Mouse (Mus musculus) limb, embryonic 15.5 days (tissue): Measurements from ENCODE around the gene Trappc13. TPM values are rescaled to one million over a fixed set of nuclear protein-coding genes. Genes with fewer than 3 reads are reported as not detected.

ENCODE experiments used
- ATAC-seq: fragments of 200-750 bp; cut with Nextera tagmentation; 2 replicates; pipeline ENCODE4 v1.8.0; 2017; ENCODE audit warnings: low read depth, moderate TSS enrichment; ENCODE audit not compliant: insufficient number of reproducible peaks, low FRiP score, low TSS enrichment
- H3K27ac ChIP-seq: fragments of 300-500 bp; sonication (generic); 2 replicates; pipeline ENCODE4 v1.5.1; 2015; ENCODE audit warnings: moderate library complexity, mild to moderate bottlenecking, inconsistent platforms
- H3K27me3 ChIP-seq: fragments of 300-500 bp; sonication (generic); 2 replicates; pipeline ENCODE4 v1.6.1; 2015; ENCODE audit warnings: inconsistent platforms
- H3K36me3 ChIP-seq: fragments of 300-500 bp; sonication (generic); 2 replicates; pipeline ENCODE4 v1.6.1; 2015; ENCODE audit warnings: inconsistent platforms
- H3K4me1 ChIP-seq: fragments of 300-500 bp; sonication (generic); 2 replicates; pipeline ENCODE4 v1.6.1; 2015; ENCODE audit warnings: inconsistent platforms
- H3K4me2 ChIP-seq: fragments of 300-500 bp; sonication (generic); 2 replicates; pipeline ENCODE4 v1.6.1; 2015; ENCODE audit warnings: mild to moderate bottlenecking, inconsistent platforms
- H3K4me3 ChIP-seq: fragments of 300-500 bp; sonication (generic); 2 replicates; pipeline ENCODE4 v1.5.1; 2015; ENCODE audit warnings: mild to moderate bottlenecking, inconsistent platforms
- H3K9ac ChIP-seq: fragments of 300-500 bp; sonication (generic); 2 replicates; pipeline ENCODE4 v1.6.1; 2015; ENCODE audit warnings: inconsistent platforms
- H3K9me3 ChIP-seq: fragments of 300-500 bp; sonication (generic); 2 replicates; pipeline ENCODE4 v1.6.1; 2016; ENCODE audit warnings: inconsistent platforms
- WGBS: fragments of 180-500 bp; shearing (Covaris S2); methylation state at CpG from one replicate; pipeline ENCODE4 v1.1.7; 2015; 5-methylcytosine and 5-hydroxymethylcytosine counted together
- polyA plus RNA-seq: library from polyadenylated mRNA; unstranded; fragments of >200 nt; fragmentation: Nextera tagmentation; extraction: Ambion mirVana; gene quantifications from 2 replicates; pipeline ENCODE4 v1.2.1, GENCODE M21; 2015

Trappc13 gene
- polyA plus RNA-seq, 1 experiment from 2014 or later: 54.2 TPM

DNA sequence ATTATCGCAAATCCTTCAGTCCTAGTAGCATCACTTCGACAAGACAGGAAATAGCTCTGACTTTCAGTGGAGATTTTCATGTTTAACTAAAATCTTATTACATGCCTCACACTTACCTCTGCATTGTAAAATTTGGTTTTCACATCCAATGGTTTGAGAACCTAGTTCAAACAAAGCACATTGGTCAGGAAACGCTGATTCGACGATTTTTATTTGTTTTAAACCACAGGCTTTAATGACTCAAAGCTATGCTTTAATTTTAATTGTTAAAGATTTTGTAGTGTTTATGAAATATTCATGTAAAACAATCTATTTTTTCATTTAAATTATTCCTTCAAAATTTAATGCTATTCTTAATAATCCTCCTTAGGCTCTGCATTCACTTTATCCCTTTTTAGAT lies 24.1 kb downstream of the Trappc13 start:
- Histone ChIP-seq H3K4me1 (no peaks in the 10 kb centered on the region), H3K4me3 (no peak overlapping the region), H3K36me3 (peaks cover 38% of the 10 kb centered on the region), H3K27ac (no peak overlapping the region), H3K9ac (no peak overlapping the region), H3K27me3 (no peaks in the 10 kb centered on the region), H3K9me3 (no peaks in the 10 kb centered on the region), H3K4me2 (no peak overlapping the region)
- WGBS: 88% methylated on average over 5 of the region's 5 CpGs
- ATAC-seq: no peak

DNA sequence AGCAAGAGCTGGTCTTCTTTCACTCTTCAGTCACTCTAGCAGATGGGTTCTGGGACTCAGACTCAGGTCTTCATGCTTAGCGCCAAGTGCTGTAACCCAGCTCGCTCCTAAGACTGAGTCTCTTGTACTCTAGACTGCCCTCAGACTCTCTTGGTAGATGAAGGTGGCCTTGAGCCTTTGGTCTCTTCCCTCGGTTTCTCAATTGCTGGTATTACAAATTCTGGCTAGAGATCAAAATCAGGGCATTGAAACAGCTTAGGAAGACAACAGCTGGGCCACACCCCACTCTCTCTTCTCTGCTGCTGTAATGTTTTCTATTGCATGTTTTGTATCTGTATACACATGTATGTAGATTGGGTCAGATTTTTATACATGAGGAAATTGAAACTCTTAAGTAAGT lies 32.6 kb downstream of the Trappc13 start:
- H3K4me2 ChIP-seq: no peak overlapping the region
- ATAC-seq: no peak
- no peaks in the 10 kb centered on the region for H3K4me1 ChIP-seq
- H3K27ac ChIP-seq: no peak overlapping the region
- H3K9ac ChIP-seq: no peak overlapping the region
- H3K4me3 ChIP-seq: no peak overlapping the region
- H3K27me3 ChIP-seq: no peaks in the 10 kb centered on the region
- H3K36me3 ChIP-seq: peaks cover 74% of the 10 kb centered on the region
- WGBS: 94% methylated on average over 3 of the region's 3 CpGs
- no peaks in the 10 kb centered on the region for H3K9me3 ChIP-seq

DNA sequence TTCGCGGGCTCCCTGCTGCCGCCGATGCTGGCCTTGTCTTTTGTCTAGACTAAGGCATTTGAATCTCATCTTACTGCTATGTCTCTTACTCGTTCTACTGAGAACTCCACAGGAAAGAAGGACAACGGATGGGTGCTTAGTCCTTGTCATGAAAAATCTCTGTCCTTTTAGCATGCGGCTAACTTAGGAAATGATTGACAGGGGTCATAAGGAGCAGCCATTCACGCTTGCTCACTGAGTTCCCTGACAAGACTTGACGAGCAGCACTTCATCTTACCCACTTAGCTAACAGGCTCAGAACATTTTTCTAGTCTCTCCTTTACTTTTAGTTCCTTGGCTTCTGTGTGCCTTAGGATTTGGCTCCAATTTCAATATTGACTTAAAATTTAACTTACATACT lies 33.4 kb downstream of the Trappc13 start:
- WGBS: 90% methylated on average over 9 of the region's 9 CpGs
- peaks cover 82% of the 10 kb centered on the region for H3K36me3 ChIP-seq

DNA sequence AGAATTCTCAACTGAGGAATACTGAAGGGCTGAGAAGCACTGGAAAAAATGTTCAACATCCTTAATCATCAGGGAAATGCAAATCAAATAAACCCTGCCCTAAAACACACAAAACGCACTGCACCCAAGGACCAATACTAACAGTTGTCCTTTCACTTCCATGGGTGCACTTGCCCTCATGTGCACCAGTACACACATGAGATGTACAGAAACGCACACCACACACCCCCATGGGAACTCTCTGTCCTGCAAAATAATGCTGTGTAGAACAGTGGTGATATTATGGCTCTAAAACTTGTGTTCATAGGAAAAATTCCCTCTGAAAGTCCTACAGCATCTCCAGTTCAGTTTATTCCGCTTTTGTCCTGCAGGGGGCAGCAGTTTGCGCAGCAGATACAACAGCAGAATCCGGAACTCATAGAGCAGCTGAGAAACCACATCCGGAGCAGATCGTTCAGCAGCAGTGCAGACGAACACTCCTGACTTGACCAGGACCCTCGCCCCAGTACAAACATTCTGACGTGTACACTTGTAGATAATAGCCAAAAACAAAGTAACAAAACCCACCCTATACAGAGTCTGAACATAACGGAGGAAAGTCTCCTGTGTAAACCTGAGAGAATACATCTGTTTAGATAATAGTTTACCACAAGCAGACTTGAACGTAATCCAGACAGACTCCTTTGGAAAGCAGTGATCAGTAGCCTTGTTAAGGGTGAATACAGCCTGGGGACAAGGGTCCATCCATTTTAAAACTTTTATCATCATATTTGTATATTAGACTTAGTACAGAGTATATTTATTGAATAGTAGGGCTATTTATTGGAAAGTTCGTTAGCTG lies 38.7 kb downstream of the Trappc13 start:
- peaks cover 51% of the 10 kb centered on the region for H3K36me3 ChIP-seq
- H3K9ac ChIP-seq: no peak overlapping the region
- no peaks in the 10 kb centered on the region for H3K27me3 ChIP-seq
- no peaks in the 10 kb centered on the region for H3K4me1 ChIP-seq
- ATAC-seq: no peak
- H3K4me2 ChIP-seq: no peak overlapping the region
- H3K9me3 ChIP-seq: no peaks in the 10 kb centered on the region
- no peak overlapping the region for H3K27ac ChIP-seq
- H3K4me3 ChIP-seq: no peak overlapping the region
- WGBS: 39% methylated on average over 13 of the region's 13 CpGs

More for the DNA sequence above, 33.4 kb downstream of the Trappc13 start:
- ATAC-seq: no peak
- Histone ChIP-seq H3K4me3 (no peak overlapping the region), H3K27me3 (no peaks in the 10 kb centered on the region), H3K9me3 (no peaks in the 10 kb centered on the region), H3K27ac (no peak overlapping the region), H3K9ac (no peak overlapping the region), H3K4me1 (no peaks in the 10 kb centered on the region), H3K4me2 (no peak overlapping the region)

DNA sequence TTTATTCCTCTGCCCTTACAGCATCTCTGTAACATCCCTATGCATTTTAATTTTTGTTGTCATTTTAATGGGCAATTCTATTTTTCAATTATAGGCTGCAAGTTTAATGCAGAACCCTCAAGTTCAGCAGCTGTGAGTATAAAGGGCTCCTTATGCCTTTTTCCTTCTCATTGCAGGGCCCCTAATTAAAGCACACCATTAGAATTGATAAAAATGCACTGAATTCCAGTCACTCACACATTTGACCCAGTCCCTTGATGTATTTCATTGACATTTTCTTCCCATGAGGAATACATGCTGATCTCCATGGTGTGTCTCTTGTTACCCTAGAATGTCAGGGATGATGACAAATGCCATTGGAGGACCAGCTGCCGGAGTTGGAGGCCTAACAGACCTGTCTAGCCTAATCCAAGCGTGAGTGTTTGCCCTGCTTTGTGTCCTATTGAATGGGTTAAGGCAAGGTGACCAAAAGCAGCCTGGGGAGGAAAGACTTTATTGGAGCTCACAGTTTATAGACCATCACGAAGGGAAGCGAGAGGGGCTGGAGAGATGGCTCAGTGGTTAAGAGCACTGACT lies 43.7 kb downstream of the Trappc13 start:
- H3K4me3 ChIP-seq: no peak overlapping the region
- no peak overlapping the region for H3K4me2 ChIP-seq
- no peaks in the 10 kb centered on the region for H3K9me3 ChIP-seq
- ATAC-seq: no peak
- WGBS: 81% methylated on average over 4 of the region's 4 CpGs
- peaks cover 24% of the 10 kb centered on the region for H3K36me3 ChIP-seq
- no peak overlapping the region for H3K9ac ChIP-seq
- H3K4me1 ChIP-seq: no peaks in the 10 kb centered on the region
- H3K27me3 ChIP-seq: no peaks in the 10 kb centered on the region
- H3K27ac ChIP-seq: no peak overlapping the region

DNA sequence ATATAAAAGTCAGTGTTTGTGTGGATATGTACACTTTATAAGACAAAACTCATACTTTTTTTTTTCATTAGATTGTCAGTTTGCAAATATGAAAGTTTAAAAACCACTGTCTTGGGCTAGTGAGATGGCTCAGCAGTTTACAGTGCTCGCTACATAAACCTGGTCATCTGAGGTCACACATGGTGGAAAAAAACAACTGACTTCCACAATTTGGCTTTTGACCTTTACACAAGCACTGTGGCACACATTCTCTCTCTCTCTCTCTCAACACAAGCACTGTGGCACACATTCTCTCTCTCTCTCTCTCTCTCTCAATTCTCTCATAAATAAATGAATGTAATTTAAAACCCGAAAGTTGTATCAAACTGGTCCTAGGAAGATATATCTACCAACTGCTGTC lies 45.7 kb downstream of the Trappc13 start:
- no peak overlapping the region for H3K9ac ChIP-seq
- H3K27me3 ChIP-seq: no peaks in the 10 kb centered on the region
- peaks cover 17% of the 10 kb centered on the region for H3K36me3 ChIP-seq
- no peak overlapping the region for H3K4me2 ChIP-seq
- ATAC-seq: no peak
- no peaks in the 10 kb centered on the region for H3K9me3 ChIP-seq
- H3K4me3 ChIP-seq: no peak overlapping the region
- H3K27ac ChIP-seq: no peak overlapping the region
- no peaks in the 10 kb centered on the region for H3K4me1 ChIP-seq
- WGBS: 93% methylated on average over 2 of the region's 2 CpGs

DNA sequence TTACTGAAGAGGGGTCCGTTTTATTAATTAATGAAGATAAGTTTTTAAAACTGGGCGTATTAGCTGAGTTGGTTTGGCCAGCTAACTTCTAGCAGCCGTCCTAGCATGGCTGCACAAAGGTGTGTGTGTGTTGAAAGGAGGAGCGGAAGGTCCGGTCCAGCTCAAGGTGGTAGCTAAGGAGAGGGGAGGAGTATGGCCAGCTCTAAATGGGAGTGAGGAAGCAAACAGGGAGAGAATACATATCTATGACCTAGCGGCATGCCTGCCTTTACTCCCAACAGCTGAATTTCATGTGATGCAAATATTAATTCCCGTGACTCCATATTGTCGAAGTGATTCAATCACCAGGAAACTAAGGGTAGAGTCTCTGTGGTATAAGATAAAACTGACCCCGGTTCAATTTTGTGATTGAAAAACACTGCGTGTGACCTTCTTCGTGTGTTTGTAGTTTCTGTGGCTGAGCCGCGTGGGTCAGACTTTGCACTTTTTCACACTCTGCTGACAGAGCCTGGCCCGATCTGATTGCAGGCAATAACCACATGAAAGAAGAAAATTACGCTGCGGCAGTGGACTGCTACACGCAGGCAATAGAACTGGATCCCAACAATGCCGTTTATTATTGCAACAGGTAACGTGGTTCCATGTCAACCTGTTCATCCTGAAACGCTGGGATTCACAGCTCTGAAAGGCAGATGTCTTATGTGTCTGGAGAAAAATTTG lies 54.4 kb downstream of the Trappc13 start:
- Histone ChIP-seq H3K9ac (no peak overlapping the region), H3K27me3 (no peaks in the 10 kb centered on the region), H3K4me3 (no peak overlapping the region), H3K9me3 (no peaks in the 10 kb centered on the region), H3K4me1 (no peaks in the 10 kb centered on the region), H3K36me3 (no peaks in the 10 kb centered on the region), H3K27ac (no peak overlapping the region), H3K4me2 (no peak overlapping the region)
- 89% methylated on average over 20 of the region's 20 CpGs for WGBS
- no peak for ATAC-seq

DNA sequence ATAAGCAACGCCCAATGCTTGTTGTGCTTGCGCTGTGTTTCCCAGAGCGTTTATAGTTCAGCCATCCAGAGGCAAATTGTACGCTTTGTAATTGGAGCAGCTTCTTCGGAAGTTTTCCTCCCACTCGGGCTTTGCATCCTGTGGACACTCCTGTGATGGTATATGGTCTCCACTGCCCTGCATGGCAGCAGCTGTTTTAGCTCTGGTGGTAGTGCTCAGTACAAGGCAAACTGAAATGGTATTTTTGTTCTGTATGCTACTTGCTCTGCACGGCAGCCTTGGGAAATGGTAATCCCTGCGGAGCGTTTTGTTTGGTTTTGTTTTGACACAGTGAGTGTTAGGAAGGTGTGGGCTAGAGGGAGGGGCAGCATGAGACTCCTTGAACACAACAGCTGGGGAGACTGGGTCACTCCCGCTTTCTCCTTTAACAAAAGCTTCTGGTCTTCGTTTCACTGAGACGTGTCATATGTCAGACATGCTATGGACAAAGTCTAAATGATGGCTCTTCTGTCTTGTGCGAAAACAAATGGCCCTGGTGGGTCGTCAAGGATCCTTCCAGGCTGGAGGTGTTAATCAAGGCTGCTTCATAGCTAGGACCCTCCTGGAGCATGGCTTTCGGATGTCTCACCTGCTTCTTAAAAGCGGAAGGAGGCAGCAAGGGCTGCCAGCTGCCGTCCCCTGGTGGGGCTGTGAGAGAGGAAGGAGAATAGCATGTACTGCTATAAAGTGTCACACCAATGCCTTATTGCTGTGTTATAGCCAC lies 56.0 kb downstream of the Trappc13 start:
- no peak overlapping the region for H3K4me2 ChIP-seq
- WGBS: 56% methylated on average over 17 of the region's 17 CpGs
- ATAC-seq: no peak

DNA sequence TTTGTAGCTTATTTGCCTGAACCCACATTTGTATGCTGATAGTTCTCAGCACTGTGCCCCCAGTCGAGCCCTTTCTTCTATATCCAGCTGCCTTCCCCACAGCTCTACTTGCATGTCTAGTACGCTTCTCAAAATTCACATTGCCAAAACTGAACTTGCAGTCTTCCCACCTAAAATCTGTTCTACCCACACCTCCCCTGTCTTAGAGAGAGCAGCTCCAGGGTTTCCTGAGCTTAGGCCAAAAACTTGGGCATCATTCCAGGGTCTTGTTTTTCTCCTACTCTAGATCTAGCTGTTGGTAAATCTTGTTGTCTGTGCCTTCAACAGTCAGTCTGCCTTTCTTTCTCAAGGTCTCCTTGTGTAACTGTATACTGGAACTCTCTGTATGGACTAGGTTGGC lies 63.4 kb downstream of the Trappc13 start:
- no peak overlapping the region for H3K9ac ChIP-seq
- ATAC-seq: no peak
- peaks cover 5% of the 10 kb centered on the region for H3K4me1 ChIP-seq
- H3K9me3 ChIP-seq: no peaks in the 10 kb centered on the region
- no peak overlapping the region for H3K4me2 ChIP-seq
- H3K36me3 ChIP-seq: no peaks in the 10 kb centered on the region; the same call in 1 of the 2 replicates
- H3K27me3 ChIP-seq: no peaks in the 10 kb centered on the region
- H3K4me3 ChIP-seq: no peak overlapping the region
- WGBS: 90% methylated on average over 2 of the region's 2 CpGs
- H3K27ac ChIP-seq: no peak overlapping the region

More for the DNA sequence above, 56.0 kb downstream of the Trappc13 start:
- no peaks in the 10 kb centered on the region for H3K27me3 ChIP-seq
- H3K9ac ChIP-seq: no peak overlapping the region
- no peaks in the 10 kb centered on the region for H3K4me1 ChIP-seq
- no peak overlapping the region for H3K4me3 ChIP-seq
- H3K27ac ChIP-seq: no peak overlapping the region
- H3K36me3 ChIP-seq: no peaks in the 10 kb centered on the region; the same call in 1 of the 2 replicates
- H3K9me3 ChIP-seq: no peaks in the 10 kb centered on the region

DNA sequence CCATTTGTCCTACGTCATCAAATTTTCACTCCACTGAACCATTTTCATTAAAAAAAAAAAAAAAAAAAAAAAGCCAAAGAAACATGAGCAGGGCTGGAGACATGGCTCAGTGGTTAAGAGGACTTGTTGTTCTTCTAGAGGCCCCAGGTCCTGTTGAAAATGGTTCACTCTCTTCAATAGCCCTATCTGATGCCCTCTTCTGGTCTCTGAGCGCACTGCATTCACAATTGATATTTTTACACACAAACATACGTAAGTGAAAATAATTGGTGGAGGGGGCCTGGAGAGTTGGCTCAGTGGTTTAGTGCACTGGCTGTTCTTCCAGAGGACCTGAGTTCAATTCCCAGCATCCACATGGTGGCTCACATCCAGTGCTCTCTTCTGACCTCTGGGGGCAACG lies 64.5 kb downstream of the Trappc13 start:
- Histone ChIP-seq H3K4me2 (no peak overlapping the region), H3K27ac (no peak overlapping the region), H3K4me1 (peaks cover 11% of the 10 kb centered on the region), H3K36me3 (no peaks in the 10 kb centered on the region; the same call in 1 of the 2 replicates), H3K9me3 (no peaks in the 10 kb centered on the region), H3K9ac (no peak overlapping the region), H3K27me3 (no peaks in the 10 kb centered on the region), H3K4me3 (no peak overlapping the region)
- 95% methylated on average over 4 of the region's 4 CpGs for WGBS
- no peak for ATAC-seq

DNA sequence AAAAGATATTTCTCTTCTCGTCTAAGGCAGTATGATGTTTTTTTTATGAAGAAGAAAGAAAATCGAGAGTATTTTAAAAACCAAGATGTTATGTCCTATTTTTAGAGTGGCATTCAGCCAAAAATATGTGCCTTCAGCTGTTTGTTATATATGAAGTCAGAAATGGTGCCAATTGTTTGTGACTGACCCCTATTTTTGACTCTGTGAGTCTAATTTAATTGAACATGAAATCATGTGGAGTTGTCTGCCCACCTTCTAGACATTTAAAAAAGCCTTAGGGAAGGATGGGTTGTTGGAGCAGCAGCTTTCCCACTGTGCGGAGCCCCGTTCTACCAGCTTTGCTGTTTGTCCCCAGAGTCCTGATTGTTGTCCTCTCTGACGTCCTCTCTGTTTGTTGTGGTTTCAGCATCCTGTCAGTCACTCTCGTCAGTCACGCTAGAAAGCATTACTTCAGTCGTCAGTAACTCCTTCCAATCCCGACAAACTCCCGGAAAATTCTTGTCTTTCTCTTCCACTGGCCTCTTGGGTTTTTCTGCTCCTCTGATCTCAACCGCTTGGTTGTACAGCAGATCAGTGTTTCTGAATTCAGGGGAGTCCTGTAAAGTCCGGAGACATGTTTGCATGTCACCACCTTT lies 65.9 kb downstream of the Trappc13 start:
- Histone ChIP-seq H3K27ac (no peak overlapping the region), H3K4me1 (peaks cover 15% of the 10 kb centered on the region), H3K4me2 (no peak overlapping the region), H3K27me3 (no peaks in the 10 kb centered on the region), H3K9me3 (no peaks in the 10 kb centered on the region), H3K9ac (no peak overlapping the region), H3K36me3 (no peaks in the 10 kb centered on the region), H3K4me3 (no peak overlapping the region)
- ATAC-seq: no peak
- WGBS: 64% methylated on average over 12 of the region's 12 CpGs
